Mouse (Mus musculus): ENCODE results near the gene Gm11011.
"Not testable (repeated sequence)": the region's sequence is repeated elsewhere in the genome, so short reads cannot be mapped to it uniquely, and the experiment has no call there.

Gene Gm11011

GRCm38 (mm10) chr2:169587645-169588044, at the start of gene Gm11011:
Gene Gm11011, minus strand, starts transcription at chr2:169587745.
- not testable (repeated sequence) for DNase-seq (ENCODE audit: low spot score)

- DNase-seq (ENCODE audit: low spot score), result no peak
Observed at GRCm38 (mm10) chr2:169636414-169636813, 48.9 kb upstream of the Gm11011 start.

GRCm38 (mm10) chr2:169635428-169635827, 47.9 kb upstream of the Gm11011 start:
- DNase-seq (ENCODE audit: low spot score), result no peak

GRCm38 (mm10) chr2:169634619-169635382, 47.3 kb upstream of the Gm11011 start:
- DNase-seq (ENCODE audit: low spot score), result no peak

- DNase-seq (ENCODE audit: low spot score), result peak; percentile 23
Observed at GRCm38 (mm10) chr2:169633491-169634289, 46.1 kb upstream of the Gm11011 start.

- no peak for DNase-seq (ENCODE audit: low spot score)
Observed at GRCm38 (mm10) chr2:169632338-169633151, 45.0 kb upstream of the Gm11011 start, which contains the start of gene Tshz2. Gene Tshz2, plus strand, starts transcription at chr2:169633013.

- no peak for DNase-seq (ENCODE audit: low spot score)
Observed at GRCm38 (mm10) chr2:169630070-169630469, 42.5 kb upstream of the Gm11011 start.

- DNase-seq (ENCODE audit: low spot score), result no peak
Observed at GRCm38 (mm10) chr2:169621201-169621710, 33.7 kb upstream of the Gm11011 start.

- DNase-seq (ENCODE audit: low spot score), result no peak
Observed at GRCm38 (mm10) chr2:169615998-169616397, 28.5 kb upstream of the Gm11011 start.

- no peak for DNase-seq (ENCODE audit: low spot score)
Observed at GRCm38 (mm10) chr2:169614683-169615082, 27.1 kb upstream of the Gm11011 start.

GRCm38 (mm10) chr2:169611557-169611956, 24.0 kb upstream of the Gm11011 start:
- DNase-seq (ENCODE audit: low spot score), result no peak

GRCm38 (mm10) chr2:169610882-169611281, 23.3 kb upstream of the Gm11011 start:
- no peak for DNase-seq (ENCODE audit: low spot score)

GRCm38 (mm10) chr2:169609956-169610355, 22.4 kb upstream of the Gm11011 start:
- DNase-seq (ENCODE audit: low spot score), result no peak

- DNase-seq (ENCODE audit: low spot score), result no peak
Observed at GRCm38 (mm10) chr2:169607787-169608186, 20.2 kb upstream of the Gm11011 start.

- DNase-seq (ENCODE audit: low spot score), result no peak
Observed at GRCm38 (mm10) chr2:169606901-169607678, 19.5 kb upstream of the Gm11011 start.

- DNase-seq (ENCODE audit: low spot score), result peak; percentile 73
Observed at GRCm38 (mm10) chr2:169600163-169600562, 12.6 kb upstream of the Gm11011 start.

GRCm38 (mm10) chr2:169599591-169599990, 12.0 kb upstream of the Gm11011 start:
- DNase-seq (ENCODE audit: low spot score), result no peak

- no peak for DNase-seq (ENCODE audit: low spot score)
Observed at GRCm38 (mm10) chr2:169597971-169598370, 10.4 kb upstream of the Gm11011 start.

- DNase-seq (ENCODE audit: low spot score), result no peak
Observed at GRCm38 (mm10) chr2:169597357-169597756, 9.8 kb upstream of the Gm11011 start.

- DNase-seq (ENCODE audit: low spot score), result no peak
Observed at GRCm38 (mm10) chr2:169593742-169594141, 6.2 kb upstream of the Gm11011 start.

- no peak for DNase-seq (ENCODE audit: low spot score)
Observed at GRCm38 (mm10) chr2:169590412-169590811, 2.9 kb upstream of the Gm11011 start.
